Mouse (Mus musculus) large intestine, adult 2 months (tissue): Measurements from ENCODE around the gene Epha3. TPM values are rescaled to one million over a fixed set of nuclear protein-coding genes. Genes with fewer than 3 reads are reported as not detected.

Experiments
- DNase-seq: peaks from one replicate; pipeline ENCODE4 v3.0.0-alpha.2; 2012; ENCODE audit warnings: low read depth, low spot score
- WGBS: fragments of 180-500 bp; shearing (Covaris S2); methylation state at CpG from one replicate; pipeline ENCODE4 v1.1.7; 2018; 5-methylcytosine and 5-hydroxymethylcytosine counted together
- polyA plus RNA-seq: library from polyadenylated mRNA; depleted of rRNA; stranded (reverse); fragments of >200 nt; gene quantifications from 2 replicates; pipeline ENCODE4 v1.2.3, GENCODE M21; 2012

Gene Epha3
- polyA plus RNA-seq, 1 experiment = 0.14 TPM

- no peak for DNase-seq
- WGBS = 92% methylated on average over 7 of the region's 7 CpGs
These were observed 311.4 kb downstream of the Epha3 start for GRCm38 (mm10) chr16:63552531-63552930.

DNA sequence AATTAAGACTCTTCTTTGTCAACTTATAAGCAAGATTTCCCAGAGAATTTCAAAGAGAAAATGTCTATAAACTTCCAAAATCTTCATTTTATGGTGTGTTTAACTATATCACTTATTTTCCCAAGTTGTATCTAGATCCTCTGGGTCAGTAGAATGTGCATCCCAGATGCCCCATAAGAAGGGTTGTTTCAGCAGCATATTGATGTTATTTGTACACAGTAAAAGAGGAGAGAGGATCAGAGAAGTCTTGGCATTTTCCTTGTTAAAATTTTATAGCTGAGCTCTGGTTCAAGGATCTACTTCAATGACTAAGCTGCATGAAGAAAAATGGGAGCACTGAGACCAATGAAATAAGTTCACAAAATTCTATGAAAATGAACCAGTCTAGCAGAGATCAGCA is 324.5 kb downstream of the Epha3 start:
- no peak for DNase-seq

DNA sequence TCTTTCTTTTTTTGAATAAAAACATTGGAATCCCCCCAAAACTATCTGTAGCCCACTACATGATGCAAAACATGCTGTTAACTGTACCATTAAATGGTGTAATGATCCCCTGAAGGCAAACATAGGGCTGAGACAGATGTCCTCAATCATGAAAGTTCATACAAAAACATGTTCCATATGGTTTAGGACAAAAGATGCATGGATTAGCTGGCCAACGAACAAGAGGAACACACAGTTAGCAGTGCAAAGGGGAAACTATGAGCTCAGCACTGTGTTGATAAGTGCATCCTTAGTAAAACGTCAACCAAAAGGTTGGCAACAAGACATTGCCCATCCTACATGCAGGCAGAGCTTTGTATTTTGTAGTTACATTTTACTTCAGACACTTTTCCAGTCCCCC is 335.2 kb downstream of the Epha3 start:
- WGBS = 56% methylated on average over 2 of the region's 2 CpGs
- DNase-seq = no peak

- no peak for DNase-seq
- 77% methylated on average over 1 of the region's 1 CpGs for WGBS
These were observed 346.3 kb downstream of the Epha3 start for GRCm38 (mm10) chr16:63517636-63518035.

GRCm38 (mm10) chr16:63510069-63510468 is 353.9 kb downstream of the Epha3 start:
- no peak for DNase-seq
- WGBS = 86% methylated on average over 2 of the region's 2 CpGs

- no peak for DNase-seq
- 87% methylated on average over 2 of the region's 2 CpGs for WGBS
These were observed 357.5 kb downstream of the Epha3 start for GRCm38 (mm10) chr16:63506437-63506836.

GRCm38 (mm10) chr16:63501456-63501855 is 362.5 kb downstream of the Epha3 start:
- WGBS = 81% methylated on average over 6 of the region's 6 CpGs
- no peak for DNase-seq

DNA sequence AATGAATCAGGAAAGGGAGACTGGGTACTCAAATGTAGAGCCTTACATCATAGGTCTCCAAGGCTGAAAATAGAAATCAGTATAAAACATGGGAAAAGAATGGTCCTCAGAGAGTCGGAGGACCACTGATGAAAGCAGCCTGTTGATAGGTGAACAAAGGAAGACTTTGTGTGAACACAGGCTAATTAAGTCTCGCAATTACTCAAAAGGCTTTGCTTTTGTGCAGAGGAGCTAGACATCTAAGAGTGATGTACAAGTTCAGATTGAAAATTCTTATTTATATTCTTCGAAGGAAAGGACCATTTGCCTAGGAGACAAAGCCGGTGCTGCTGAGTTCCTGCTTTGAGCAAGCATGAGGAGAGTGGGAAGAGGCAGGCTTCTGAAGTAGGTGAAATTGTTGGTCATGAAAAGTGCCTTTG is 363.0 kb downstream of the Epha3 start:
- 92% methylated on average over 4 of the region's 4 CpGs for WGBS
- DNase-seq = no peak
